9 mouse cellular contexts compared by ENCODE assay signal in the genomic region with DNA sequence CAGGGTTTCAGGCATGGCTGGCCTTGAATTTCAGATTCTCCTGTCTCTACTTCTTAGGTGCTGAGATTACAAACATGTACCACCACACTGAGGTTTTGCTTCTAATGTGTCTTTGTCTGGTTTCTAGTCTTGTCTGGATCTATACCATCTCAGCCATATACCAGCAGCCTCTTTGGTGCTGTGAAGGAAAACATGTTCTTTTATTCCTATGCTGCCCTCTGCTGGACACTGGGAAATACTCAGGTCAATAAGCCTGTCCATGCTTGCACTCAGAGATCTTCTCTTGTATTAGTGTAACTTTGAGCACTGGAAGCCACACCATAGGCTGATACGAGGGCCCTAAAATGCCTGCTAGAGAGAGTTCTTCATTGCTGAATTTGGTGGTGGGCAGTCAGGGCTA. TPM values are rescaled to one million over a fixed set of nuclear protein-coding genes. Genes with fewer than 3 reads are reported as not detected.
A peak's percentile ranks its signal among the peaks of the same experiment; 100 is the strongest.
DNase-seq lines count a peak whose midpoint lies in the region; ATAC-seq lines count a peak whose summit lies in the region.
"Had no signal": no experiment of that assay in that cellular context is flagged by ENCODE, and none has a peak within 500 bp of the region (broad histone marks: within the 10 kb centered on the region; RNA-seq: fewer than 3 reads in every experiment).

No protein-coding gene starts in this region.

- no peak for ATAC-seq in neural tube, embryonic 15.5 days (ENCODE audit: low FRiP score)

- intact Hi-C loops in heart, postnatal 36 days (cut with DNase I): loop anchor here (5.0 kb wide), 2 partner anchors 83 to 257 kb away; no protein-coding TSS in a partner anchor
- intact Hi-C loops in left cerebral cortex, postnatal 14 days (cut with DNase I): loop anchor here (10.0 kb wide), 1 partner anchor 126 kb away; no protein-coding TSS in a partner anchor

- no peak overlapping the region for H3K9ac ChIP-seq in neural tube, embryonic 15.5 days (replicated peaks)
- H3K9ac ChIP-seq: embryonic facial prominence, embryonic 15.5 days; lung, embryonic 15.5 days had no signal

- WGBS in neural tube, embryonic 15.5 days: 67% methylated on average over 1 of the region's 1 CpGs

- H3K4me3 ChIP-seq in neural tube, embryonic 15.5 days (replicated peaks): no peak overlapping the region
- H3K4me3 ChIP-seq: embryonic facial prominence, embryonic 15.5 days; lung, embryonic 15.5 days had no signal

- no peaks in the 10 kb centered on the region for H3K4me1 ChIP-seq in neural tube, embryonic 15.5 days
- H3K4me1 ChIP-seq: embryonic facial prominence, embryonic 15.5 days; lung, embryonic 15.5 days had no signal

- no peak overlapping the region for H3K27ac ChIP-seq in neural tube, embryonic 15.5 days (replicated peaks)
- H3K27ac ChIP-seq: embryonic facial prominence, embryonic 15.5 days; lung, embryonic 15.5 days had no signal

- H3K9me3 ChIP-seq in neural tube, embryonic 15.5 days (replicated peaks): no peaks in the 10 kb centered on the region
- H3K9me3 ChIP-seq: embryonic facial prominence, embryonic 15.5 days; lung, embryonic 15.5 days had no signal

- no peak overlapping the region for H3K4me2 ChIP-seq in neural tube, embryonic 15.5 days
- H3K4me2 ChIP-seq: embryonic facial prominence, embryonic 15.5 days; lung, embryonic 15.5 days had no signal

- no peaks in the 10 kb centered on the region for H3K27me3 ChIP-seq in neural tube, embryonic 15.5 days (replicated peaks)
- H3K27me3 ChIP-seq: embryonic facial prominence, embryonic 15.5 days; lung, embryonic 15.5 days had no signal

- no peaks in the 10 kb centered on the region for H3K36me3 ChIP-seq in neural tube, embryonic 15.5 days
- H3K36me3 ChIP-seq: embryonic facial prominence, embryonic 15.5 days; lung, embryonic 15.5 days had no signal

- peak; percentile 29 for DNase-seq in neural tube, embryonic 10.5 days (ENCODE audit: extremely low spot score, low spot score)
- DNase-seq in adrenal gland, adult 18-20 months (ENCODE audit: low spot score in 2 of 2): peak; percentile 34 to 48
- DNase-seq in cerebellum, postnatal 14 days: peak; percentile 67 to 68
- peak; percentile 47 to 52 for DNase-seq in heart, postnatal 36 days
- DNase-seq in left cerebral cortex, postnatal 14 days (ENCODE audit: low spot score in 2 of 2): peak; percentile 25 to 63
- peak; percentile 47 to 59 for DNase-seq in right cerebral cortex, adult 2 months (ENCODE audit: low spot score in 2 of 2)

RNA-seq across cellular contexts. Expression of gene Ces1c, which starts 9.6 kb away (rescaled TPM):
- not detected in 2 replicates for polyA plus RNA-seq in neural tube, embryonic 15.5 days (2015; fragmentation: Nextera tagmentation; extraction: Ambion mirVana)
- under 1 TPM in 1 of 2 experiments, not detected in 1; 0.70 TPM for total RNA-seq in adrenal gland, adult 18-20 months (2021)
- not detected for total RNA-seq in heart, postnatal 36 days (2021)
- not detected for total RNA-seq in left cerebral cortex, postnatal 14 days (2021)
- polyA plus RNA-seq: embryonic facial prominence, embryonic 15.5 days had no signal

RNA-seq across cellular contexts. Expression of gene Ces1d, which starts 56.9 kb away (rescaled TPM):
- 0.22 and 0.92 TPM in 2 replicates for polyA plus RNA-seq in neural tube, embryonic 15.5 days (2015; fragmentation: Nextera tagmentation; extraction: Ambion mirVana)
- 100 to 1,000 TPM; 268 to 434 TPM for total RNA-seq in adrenal gland, adult 18-20 months (2021)
- 100 to 1,000 TPM; 231 to 249 TPM for total RNA-seq in heart, postnatal 36 days (2021)
- not detected for total RNA-seq in left cerebral cortex, postnatal 14 days (2021)

Comparison
In these comparisons a context has a peak if more than half of its experiments do, and no peak if none do; other contexts are left out.
1. RNA of gene Ces1d, which starts 56.9 kb away (total RNA-seq): 268 to 434 TPM in adrenal gland, adult 18-20 months and 231 to 249 TPM in heart, postnatal 36 days; not detected in left cerebral cortex, postnatal 14 days; every median in the first group is over 100 times any median in the second.
2. Peak in every context shown above with its lines, with median percentiles within 50 percentile points of each other: DNase-seq.